Mouse (Mus musculus) embryonic facial prominence, embryonic 15.5 days (tissue): ENCODE measurements around the gene Hyal2. TPM values are rescaled to one million over a fixed set of nuclear protein-coding genes. Genes with fewer than 3 reads are reported as not detected.
A peak's percentile ranks its signal among the peaks of the same experiment; 100 is the strongest.

Source experiments
- ATAC-seq: fragments of 200-750 bp; cut with Nextera tagmentation; 2 replicates; pipeline ENCODE4 v1.8.0; 2017; ENCODE audit warnings: low read depth, moderate TSS enrichment; ENCODE audit not compliant: insufficient number of reproducible peaks, low FRiP score, low TSS enrichment
- H3K27ac ChIP-seq: fragments of 300-500 bp; sonication (generic); replicated peaks from 2 replicates; pipeline ENCODE4 v1.5.1; 2015; ENCODE audit warnings: mild to moderate bottlenecking, inconsistent platforms
- H3K27me3 ChIP-seq: fragments of 300-500 bp; sonication (generic); 2 replicates; pipeline ENCODE4 v1.6.1; 2015; ENCODE audit warnings: inconsistent platforms
- H3K36me3 ChIP-seq: fragments of 300-500 bp; sonication (generic); 2 replicates; pipeline ENCODE4 v1.6.1; 2015; ENCODE audit warnings: mild to moderate bottlenecking, inconsistent platforms
- H3K4me1 ChIP-seq: fragments of 300-500 bp; sonication (generic); 2 replicates; pipeline ENCODE4 v1.6.1; 2015; ENCODE audit warnings: inconsistent platforms
- H3K4me2 ChIP-seq: fragments of 300-500 bp; sonication (generic); replicated peaks from 2 replicates; pipeline ENCODE4 v1.6.1; 2015; ENCODE audit warnings: mild to moderate bottlenecking, inconsistent platforms
- H3K4me3 ChIP-seq: fragments of 300-500 bp; sonication (generic); replicated peaks from 2 replicates; pipeline ENCODE4 v1.5.1; 2015; ENCODE audit warnings: mild to moderate bottlenecking, inconsistent platforms
- H3K9ac ChIP-seq: fragments of 300-500 bp; sonication (generic); 2 replicates; pipeline ENCODE4 v1.6.1; 2015; ENCODE audit warnings: inconsistent platforms
- H3K9me3 ChIP-seq: fragments of 300-500 bp; sonication (generic); replicated peaks from 2 replicates; pipeline ENCODE4 v1.6.1; 2016; ENCODE audit warnings: inconsistent platforms
- WGBS: fragments of 180-500 bp; shearing (Covaris S2); methylation state at CpG from one replicate; pipeline ENCODE4 v1.1.7; 2015; 5-methylcytosine and 5-hydroxymethylcytosine counted together
- polyA plus RNA-seq: library from polyadenylated mRNA; unstranded; fragments of >200 nt; fragmentation: Nextera tagmentation; extraction: Ambion mirVana; gene quantifications from 2 replicates; pipeline ENCODE4 v1.2.1, GENCODE M21; 2015

The Hyal2 gene
- polyA plus RNA-seq, 1 experiment from 2014 or later, result 98.4 TPM

DNA sequence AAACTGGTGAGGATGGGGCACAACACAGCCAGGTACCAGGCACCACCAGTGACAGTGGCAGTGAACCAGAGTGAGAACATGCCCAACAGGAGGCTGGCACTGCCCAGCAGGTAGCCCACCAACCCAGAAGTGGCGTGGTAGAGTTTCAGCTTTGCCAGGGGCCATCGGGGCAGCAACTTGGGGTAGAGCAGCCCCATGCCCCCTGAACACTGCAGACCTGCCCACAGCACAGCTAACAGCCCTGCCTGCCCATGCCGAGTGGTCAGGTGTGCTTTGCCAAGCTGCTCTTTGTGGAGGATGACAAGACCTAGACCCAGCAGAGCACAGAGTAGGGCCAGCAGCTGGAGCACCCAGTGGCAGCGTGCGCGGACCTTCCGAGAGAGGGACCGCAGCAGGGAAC lies 27.8 kb upstream of the Hyal2 start:
- Histone ChIP-seq H3K27me3 (no peaks in the 10 kb centered on the region), H3K4me3 (no peak overlapping the region), H3K9ac (no peak overlapping the region), H3K9me3 (no peaks in the 10 kb centered on the region), H3K4me2 (no peak overlapping the region), H3K4me1 (peaks cover 47% of the 10 kb centered on the region), H3K36me3 (peaks cover 50% of the 10 kb centered on the region), H3K27ac (no peak overlapping the region)
- 93% methylated on average over 8 of the region's 8 CpGs for WGBS
- ATAC-seq, result no peak

DNA sequence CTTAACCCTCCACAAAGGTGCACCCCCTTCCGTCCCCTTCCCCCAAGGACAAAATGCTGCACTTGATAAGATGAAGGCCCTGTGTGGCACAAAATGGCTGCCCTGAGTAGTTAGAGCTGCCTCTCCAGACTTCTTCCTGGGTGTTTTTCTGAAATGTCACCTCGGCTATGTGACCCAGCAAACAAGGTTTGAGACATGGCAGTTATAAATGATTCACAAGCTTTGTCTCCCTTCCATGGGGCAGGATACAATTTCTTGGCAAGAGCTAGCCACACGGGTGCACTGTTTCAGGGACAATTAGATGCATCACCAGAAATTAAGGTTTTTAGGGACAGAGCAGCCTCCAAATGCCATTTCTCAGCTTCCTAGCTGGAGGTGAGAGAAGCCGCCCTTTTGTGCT lies 27.3 kb upstream of the Hyal2 start:
- Histone ChIP-seq H3K9me3 (no peaks in the 10 kb centered on the region), H3K4me2 (peak overlapping the region; percentile 91; the same call in 1 of the 2 replicates), H3K36me3 (peaks cover 55% of the 10 kb centered on the region), H3K27me3 (no peaks in the 10 kb centered on the region), H3K4me1 (peaks cover 42% of the 10 kb centered on the region), H3K27ac (no peak overlapping the region), H3K4me3 (no peak overlapping the region), H3K9ac (no peak overlapping the region)
- 62% methylated on average over 4 of the region's 4 CpGs for WGBS
- ATAC-seq, result no peak

DNA sequence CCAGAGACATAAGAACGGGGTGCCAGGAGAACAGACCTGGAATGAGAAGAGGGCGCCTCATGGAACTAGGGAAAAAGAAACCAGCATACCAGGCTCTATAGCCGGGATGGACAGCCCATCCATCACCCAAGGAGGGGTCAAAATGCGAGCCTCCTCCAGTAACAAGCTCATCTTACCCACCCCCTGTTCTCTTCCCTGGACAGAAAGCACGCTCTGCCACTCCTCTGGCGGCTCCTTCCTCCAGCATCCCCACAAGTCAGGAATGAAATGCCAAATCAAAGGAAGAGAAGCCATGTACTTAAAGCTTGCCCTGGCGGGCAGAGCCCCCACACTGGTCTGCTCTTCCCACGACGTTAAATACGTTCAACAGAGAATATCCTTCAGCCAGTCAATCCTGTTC lies 26.7 kb upstream of the Hyal2 start:
- Histone ChIP-seq H3K9ac (no peak overlapping the region), H3K4me1 (peaks cover 37% of the 10 kb centered on the region), H3K27ac (no peak overlapping the region), H3K4me2 (peak overlapping the region; percentile 91), H3K27me3 (no peaks in the 10 kb centered on the region), H3K9me3 (no peaks in the 10 kb centered on the region), H3K36me3 (peaks cover 56% of the 10 kb centered on the region), H3K4me3 (peak overlapping the region; percentile 81)
- 31% methylated on average over 10 of the region's 10 CpGs for WGBS
- no peak for ATAC-seq

DNA sequence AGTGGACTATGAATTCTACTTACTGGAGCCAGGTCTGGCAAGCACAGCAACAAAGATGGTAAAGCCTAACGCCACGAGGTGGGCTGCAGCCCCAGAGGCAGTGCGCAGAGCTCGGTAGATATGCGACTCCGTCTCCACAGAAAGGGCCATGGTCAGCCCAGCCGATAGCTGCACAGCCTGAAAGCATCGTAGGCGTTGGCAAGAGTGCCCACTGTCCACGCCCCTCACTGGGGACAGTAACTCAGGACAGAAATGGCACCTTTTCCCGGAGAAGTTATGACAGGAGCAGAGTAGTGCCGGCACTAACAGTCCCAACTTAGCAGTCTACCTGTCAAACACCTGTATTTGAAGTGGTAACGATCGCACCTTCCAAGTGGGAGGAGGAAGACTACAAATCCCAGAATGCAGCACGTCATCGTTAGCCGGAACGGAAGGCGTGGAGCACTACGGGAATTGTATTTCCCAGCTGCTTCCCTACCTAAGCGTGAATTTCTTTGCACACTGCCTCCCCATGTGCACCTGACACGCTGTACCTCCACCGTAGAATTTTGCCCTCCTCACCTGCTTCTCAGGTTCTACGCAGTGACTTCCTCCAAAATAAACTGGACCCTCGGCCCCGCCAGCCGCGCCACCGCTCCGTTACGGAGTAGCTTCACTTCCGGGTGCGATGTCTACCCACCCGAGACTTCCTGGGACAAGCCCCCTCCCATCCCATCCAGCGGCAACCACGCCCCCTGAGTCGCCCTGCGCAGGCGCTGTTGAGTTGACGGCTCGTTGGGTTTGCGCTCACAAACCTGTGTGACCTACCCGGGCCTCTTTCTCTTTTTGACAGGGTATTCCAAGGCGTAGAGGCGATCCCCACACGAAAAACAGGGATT lies 26.0 kb upstream of the Hyal2 start, which contains the start of the genes Cyb561d2 and Nprl2:
TSS of gene Cyb561d2 (minus strand) at position 720 of the 878 bp plus-strand sequence.
TSS of gene Nprl2 (plus strand) at position 753 of the 878 bp plus-strand sequence.
- no peaks in the 10 kb centered on the region for H3K27me3 ChIP-seq
- peak; percentile 85 for ATAC-seq
- under 1% methylated on average over 46 of the region's 46 CpGs for WGBS
- no peaks in the 10 kb centered on the region for H3K9me3 ChIP-seq
- peaks cover 37% of the 10 kb centered on the region for H3K4me1 ChIP-seq
- H3K36me3 ChIP-seq, result peaks cover 56% of the 10 kb centered on the region
- H3K4me3 ChIP-seq, result peak within 1 kb of the TSS; percentile 81
- H3K27ac ChIP-seq, result peak within 1 kb of the TSS; percentile 75
- peak within 1 kb of the TSS; percentile 59 for H3K9ac ChIP-seq
- peak within 1 kb of the TSS; percentile 91 for H3K4me2 ChIP-seq

DNA sequence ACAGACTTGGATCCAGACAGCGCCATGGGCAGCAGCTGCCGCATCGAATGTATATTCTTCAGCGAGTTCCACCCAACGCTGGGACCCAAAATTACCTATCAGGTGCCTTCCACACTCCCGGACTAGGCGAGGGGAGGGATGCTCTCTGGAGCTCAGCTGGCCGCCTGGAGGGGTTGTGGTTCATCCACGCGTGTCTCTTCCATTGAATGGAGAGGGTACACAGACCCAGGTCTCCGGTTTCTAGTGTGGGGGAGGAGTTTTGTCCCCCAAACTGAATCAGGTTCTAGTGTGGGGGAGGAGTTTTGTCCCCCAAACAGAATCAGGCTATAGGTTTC lies 25.4 kb upstream of the Hyal2 start:
- Histone ChIP-seq H3K4me1 (peaks cover 37% of the 10 kb centered on the region), H3K27ac (peak overlapping the region; percentile 75), H3K36me3 (peaks cover 53% of the 10 kb centered on the region), H3K4me3 (peak overlapping the region; percentile 81), H3K9me3 (no peaks in the 10 kb centered on the region), H3K9ac (peak overlapping the region; percentile 59), H3K27me3 (no peaks in the 10 kb centered on the region), H3K4me2 (peak overlapping the region; percentile 91)
- 1% methylated on average over 11 of the region's 11 CpGs for WGBS
- ATAC-seq, result no peak

DNA sequence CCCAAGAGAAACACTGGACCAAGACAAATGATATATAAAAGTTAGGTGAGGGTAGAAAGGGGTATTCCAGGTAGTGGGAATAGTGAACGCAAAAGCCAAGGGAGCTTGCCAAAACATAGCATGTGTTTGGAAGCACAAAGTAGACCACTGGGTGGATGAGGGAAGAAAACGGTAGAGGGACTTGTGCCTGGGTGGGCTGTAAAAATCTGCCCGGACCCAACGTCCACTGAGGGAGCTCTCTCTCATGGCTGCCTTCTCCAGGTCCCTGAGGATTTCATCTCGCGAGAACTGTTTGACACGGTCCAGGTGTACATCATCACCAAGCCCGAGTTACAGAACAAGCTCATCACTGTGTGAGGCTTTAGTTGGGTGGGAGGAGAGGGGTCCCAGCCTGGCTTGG lies 25.0 kb upstream of the Hyal2 start:
- ATAC-seq, result no peak
- H3K27me3 ChIP-seq, result no peaks in the 10 kb centered on the region
- H3K4me2 ChIP-seq, result peak overlapping the region; percentile 91
- H3K4me1 ChIP-seq, result peaks cover 38% of the 10 kb centered on the region
- peak overlapping the region; percentile 81 for H3K4me3 ChIP-seq
- H3K9me3 ChIP-seq, result no peaks in the 10 kb centered on the region
- H3K36me3 ChIP-seq, result peaks cover 49% of the 10 kb centered on the region
- H3K9ac ChIP-seq, result peak overlapping the region; percentile 59
- 0 out of 2 replicates have a peak overlapping the region, but pooled peaks have one; percentile 75 for H3K27ac ChIP-seq
- 35% methylated on average over 8 of the region's 8 CpGs for WGBS

DNA sequence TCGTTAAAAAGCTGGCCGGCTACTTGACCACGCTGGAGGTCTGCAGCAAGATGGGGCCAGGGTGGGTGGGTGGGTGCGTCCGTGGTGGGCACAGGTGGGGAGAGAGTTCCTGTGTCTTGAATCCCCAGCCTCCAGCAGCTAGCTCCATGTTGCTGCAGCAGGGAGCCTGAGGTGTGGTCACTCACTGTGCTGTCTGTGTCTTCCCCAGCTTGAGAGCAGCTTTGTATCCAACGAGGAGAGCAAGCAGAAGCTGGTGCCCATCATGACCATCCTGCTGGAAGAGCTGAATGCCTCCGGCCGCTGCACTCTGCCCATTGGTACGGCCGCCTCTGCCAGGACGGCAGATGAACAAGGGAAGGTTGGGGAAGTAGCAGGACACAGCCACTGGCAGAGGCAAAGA lies 24.4 kb upstream of the Hyal2 start:
- Histone ChIP-seq H3K4me1 (peaks cover 41% of the 10 kb centered on the region), H3K27me3 (no peaks in the 10 kb centered on the region), H3K4me2 (no peak overlapping the region; the same call in 1 of the 2 replicates), H3K9ac (no peak overlapping the region), H3K27ac (no peak overlapping the region), H3K4me3 (no peak overlapping the region), H3K9me3 (no peaks in the 10 kb centered on the region), H3K36me3 (peaks cover 44% of the 10 kb centered on the region)
- WGBS, result 86% methylated on average over 11 of the region's 11 CpGs
- ATAC-seq, result no peak

DNA sequence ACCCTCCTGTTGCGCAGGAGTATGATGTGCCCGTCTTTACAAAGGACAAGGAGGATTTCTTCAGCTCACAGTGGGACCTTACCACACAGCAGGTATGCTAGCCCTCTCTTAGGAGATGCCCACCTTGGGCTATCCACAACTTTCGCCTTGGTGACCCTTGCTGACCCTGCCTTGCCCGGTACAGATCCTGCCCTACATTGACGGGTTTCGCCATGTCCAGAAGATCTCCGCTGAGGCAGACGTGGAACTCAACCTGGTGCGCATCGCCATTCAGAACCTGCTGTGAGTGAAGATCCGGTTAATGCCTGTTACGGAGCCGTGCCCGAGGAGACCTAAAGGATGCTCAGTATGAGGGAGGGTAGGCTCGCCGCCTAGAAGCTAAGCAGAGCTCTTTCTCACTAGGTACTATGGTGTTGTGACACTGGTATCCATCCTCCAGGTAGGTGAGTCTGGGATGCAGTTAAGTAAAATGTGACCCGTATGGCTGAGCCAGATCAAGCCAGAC lies 23.5 kb upstream of the Hyal2 start:
- H3K9me3 ChIP-seq, result no peaks in the 10 kb centered on the region
- 93% methylated on average over 17 of the region's 17 CpGs for WGBS
- peaks cover 41% of the 10 kb centered on the region for H3K4me1 ChIP-seq
- no peak overlapping the region for H3K4me3 ChIP-seq
- H3K9ac ChIP-seq, result no peak overlapping the region
- no peak overlapping the region for H3K4me2 ChIP-seq
- H3K36me3 ChIP-seq, result peaks cover 34% of the 10 kb centered on the region
- H3K27ac ChIP-seq, result no peak overlapping the region
- no peak for ATAC-seq
- no peaks in the 10 kb centered on the region for H3K27me3 ChIP-seq

DNA sequence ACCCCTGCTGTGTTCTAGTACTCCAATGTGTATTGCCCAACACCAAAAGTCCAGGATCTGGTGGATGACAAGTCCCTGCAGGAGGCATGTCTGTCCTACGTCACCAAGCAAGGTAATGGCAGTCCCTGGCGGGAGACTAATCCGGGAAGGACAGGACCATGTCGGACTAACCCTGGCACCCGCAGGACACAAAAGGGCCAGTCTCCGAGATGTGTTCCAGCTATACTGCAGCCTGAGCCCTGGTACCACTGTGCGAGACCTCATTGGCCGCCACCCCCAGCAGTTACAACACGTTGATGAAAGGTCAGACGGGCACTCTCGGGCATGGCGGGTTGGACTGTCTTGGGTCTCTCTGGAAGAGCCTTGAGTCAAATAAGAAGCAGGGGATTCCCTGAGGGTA lies 23.0 kb upstream of the Hyal2 start:
- ATAC-seq, result no peak
- no peak overlapping the region for H3K27ac ChIP-seq
- H3K9ac ChIP-seq, result no peak overlapping the region
- H3K4me2 ChIP-seq, result no peak overlapping the region
- peaks cover 29% of the 10 kb centered on the region for H3K36me3 ChIP-seq
- H3K4me1 ChIP-seq, result peaks cover 44% of the 10 kb centered on the region
- no peaks in the 10 kb centered on the region for H3K27me3 ChIP-seq
- no peak overlapping the region for H3K4me3 ChIP-seq
- no peaks in the 10 kb centered on the region for H3K9me3 ChIP-seq
- 91% methylated on average over 12 of the region's 12 CpGs for WGBS

DNA sequence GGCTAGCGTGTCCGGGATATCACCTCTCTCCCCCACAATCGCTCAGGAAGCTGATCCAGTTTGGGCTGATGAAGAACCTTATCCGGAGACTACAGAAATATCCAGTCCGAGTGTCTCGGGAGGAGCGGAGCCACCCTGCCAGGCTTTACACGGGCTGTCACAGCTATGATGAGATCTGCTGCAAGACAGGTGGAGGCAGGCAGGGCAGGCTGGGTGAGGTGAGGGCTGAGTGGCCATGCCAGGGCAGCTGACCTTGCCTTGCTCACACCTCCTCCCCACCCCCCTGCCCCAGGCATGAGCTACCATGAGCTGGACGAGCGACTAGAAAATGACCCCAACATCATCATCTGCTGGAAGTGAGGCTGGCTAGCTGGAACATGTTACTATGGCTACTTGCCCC lies 22.5 kb upstream of the Hyal2 start:
- Histone ChIP-seq H3K27ac (no peak overlapping the region), H3K36me3 (peaks cover 25% of the 10 kb centered on the region), H3K9ac (no peak overlapping the region), H3K27me3 (no peaks in the 10 kb centered on the region), H3K4me3 (no peak overlapping the region), H3K9me3 (no peaks in the 10 kb centered on the region), H3K4me2 (no peak overlapping the region), H3K4me1 (peaks cover 47% of the 10 kb centered on the region)
- no peak for ATAC-seq
- 81% methylated on average over 10 of the region's 10 CpGs for WGBS

DNA sequence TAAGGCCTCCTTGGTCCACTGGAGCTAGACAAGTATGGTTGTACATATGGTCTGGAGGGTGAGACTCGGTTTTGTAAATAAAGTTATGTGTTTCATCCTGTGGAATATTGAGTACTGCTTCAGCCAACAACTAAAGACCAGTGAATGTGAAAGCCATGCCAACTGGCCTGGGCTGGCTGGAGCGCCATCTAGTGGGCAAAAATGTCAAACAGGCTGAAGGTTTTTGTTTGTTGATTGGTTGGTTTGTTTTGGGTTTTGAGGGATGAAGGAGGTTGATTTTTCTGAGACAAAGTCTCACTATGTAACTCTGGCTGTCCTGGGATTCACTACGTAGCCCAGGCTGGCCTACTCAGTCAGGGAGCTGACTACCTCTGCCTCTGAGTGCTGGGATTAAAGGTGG lies 22.1 kb upstream of the Hyal2 start:
- 11% methylated on average over 3 of the region's 3 CpGs for WGBS
- peaks cover 22% of the 10 kb centered on the region for H3K36me3 ChIP-seq
- no peaks in the 10 kb centered on the region for H3K27me3 ChIP-seq
- no peak overlapping the region for H3K27ac ChIP-seq
- peaks cover 49% of the 10 kb centered on the region for H3K4me1 ChIP-seq
- H3K9me3 ChIP-seq, result no peaks in the 10 kb centered on the region
- H3K9ac ChIP-seq, result no peak overlapping the region
- ATAC-seq, result no peak
- H3K4me2 ChIP-seq, result no peak overlapping the region
- H3K4me3 ChIP-seq, result no peak overlapping the region
